Comparison of ENCODE assay signal across 20 mouse cellular contexts in the genomic region with DNA sequence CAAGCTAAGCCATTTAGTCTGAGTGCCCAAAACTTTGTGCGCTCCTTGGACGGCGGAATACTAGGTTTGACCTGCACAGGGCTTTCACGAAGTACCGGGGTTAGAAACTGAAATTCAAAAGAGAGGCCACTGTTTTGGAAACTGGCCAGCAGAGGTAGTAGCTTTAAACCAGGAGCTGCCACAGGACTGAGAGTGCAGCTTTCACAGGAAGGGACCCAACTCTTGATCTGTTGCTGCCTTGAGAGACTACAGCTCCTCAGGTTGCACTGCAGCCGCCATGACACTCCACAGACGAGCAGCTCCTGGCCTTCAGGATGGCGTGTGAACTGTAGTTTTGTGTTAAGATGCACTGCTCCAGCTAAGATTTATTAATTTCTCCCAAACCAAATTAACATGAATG.
DNase-seq lines count a peak whose midpoint lies in the region; ATAC-seq and TF ChIP-seq lines count a peak whose summit lies in the region.
"Had no signal": no experiment of that assay in that cellular context is flagged by ENCODE, and none has a peak within 500 bp of the region (broad histone marks: within the 10 kb centered on the region; RNA-seq: fewer than 3 reads in every experiment).

No protein-coding gene starts in this region.

- no peak for TF ChIP-seq CTCF in kidney, postnatal 0 days (IDR thresholded peaks at IDR 0.05; ENCODE audit: low read depth)

- H3K4me2 ChIP-seq in hindbrain, embryonic 11.5 days (replicated peaks; ENCODE audit: low read depth, low read length), result no peak overlapping the region
- H3K4me2 ChIP-seq in kidney, postnatal 0 days (ENCODE audit: low read length), result no peak overlapping the region
- H3K4me2 ChIP-seq in embryonic facial prominence, embryonic 12.5 days (replicated peaks), result no peak overlapping the region; the same call in 1 of the 2 replicates
- H3K4me2 ChIP-seq in intestine, embryonic 15.5 days (replicated peaks), result no peak overlapping the region
- H3K4me2 ChIP-seq: heart, embryonic 12.5 days; liver, embryonic 13.5 days; midbrain, embryonic 12.5 days; neural tube, embryonic 12.5 days had no signal

- 88% methylated on average over 8 of the region's 8 CpGs for WGBS in hindbrain, embryonic 10.5 days
- 84% methylated on average over 8 of the region's 8 CpGs for WGBS in hindbrain, embryonic 11.5 days
- 60% methylated on average over 8 of the region's 8 CpGs for WGBS in kidney, postnatal 0 days
- WGBS in embryonic facial prominence, embryonic 12.5 days, result 51% methylated on average over 8 of the region's 8 CpGs
- WGBS in intestine, embryonic 15.5 days, result 81% methylated on average over 8 of the region's 8 CpGs

- H3K4me3 ChIP-seq in hindbrain, embryonic 10.5 days, result no peak overlapping the region
- no peak overlapping the region for H3K4me3 ChIP-seq in hindbrain, embryonic 11.5 days (ENCODE audit: low read depth, low read length)
- no peak overlapping the region for H3K4me3 ChIP-seq in kidney, postnatal 0 days (replicated peaks; ENCODE audit: low read depth, low read length)
- no peak overlapping the region for H3K4me3 ChIP-seq in embryonic facial prominence, embryonic 12.5 days
- no peak overlapping the region for H3K4me3 ChIP-seq in intestine, embryonic 15.5 days (replicated peaks)
- H3K4me3 ChIP-seq: heart, embryonic 12.5 days; left cerebral cortex, adult 2 months; liver, embryonic 13.5 days; midbrain, embryonic 12.5 days; neural tube, embryonic 12.5 days had no signal

- no peak overlapping the region for H3K9ac ChIP-seq in hindbrain, embryonic 11.5 days (ENCODE audit: low read depth, low read length)
- H3K9ac ChIP-seq in kidney, postnatal 0 days (ENCODE audit: low read depth, low read length), result no peak overlapping the region
- no peak overlapping the region for H3K9ac ChIP-seq in embryonic facial prominence, embryonic 12.5 days
- no peak overlapping the region for H3K9ac ChIP-seq in intestine, embryonic 15.5 days
- H3K9ac ChIP-seq: heart, embryonic 12.5 days; liver, embryonic 13.5 days; midbrain, embryonic 12.5 days; neural tube, embryonic 12.5 days had no signal

- H3K27me3 ChIP-seq in hindbrain, embryonic 10.5 days (ENCODE audit: insufficient read depth, poor library complexity, severe bottlenecking), result no peaks in the 10 kb centered on the region
- H3K27me3 ChIP-seq in hindbrain, embryonic 11.5 days (ENCODE audit: control insufficient read depth, insufficient read depth, low read length), result no peaks in the 10 kb centered on the region
- no peaks in the 10 kb centered on the region for H3K27me3 ChIP-seq in kidney, postnatal 0 days (ENCODE audit: insufficient read depth, low read length)
- no peaks in the 10 kb centered on the region for H3K27me3 ChIP-seq in embryonic facial prominence, embryonic 12.5 days
- no peaks in the 10 kb centered on the region for H3K27me3 ChIP-seq in intestine, embryonic 15.5 days (replicated peaks)
- H3K27me3 ChIP-seq: heart, embryonic 12.5 days; liver, embryonic 13.5 days; midbrain, embryonic 12.5 days; neural tube, embryonic 12.5 days had no signal

- no peak for DNase-seq in hindbrain, embryonic 10.5 days (ENCODE audit: low spot score)
- DNase-seq in hindbrain, embryonic 11.5 days (ENCODE audit: low spot score), result no peak
- no peak for DNase-seq in kidney, postnatal 0 days (ENCODE audit: low spot score)
- no peak for DNase-seq in kidney, adult 8-10 months
- DNase-seq in adrenal gland, postnatal 36 days, result no peak
- DNase-seq: adrenal gland, adult 2 months; cerebellum, adult 9-11 months; gastrocnemius, postnatal 10 days; heart, adult 11 months; heart, postnatal 14 days; left cerebral cortex, postnatal 4 days; liver, embryonic 13.5 days; right cerebral cortex, postnatal 4 days had no signal

- 0 out of 2 replicates have a peak, but pooled peaks cover 2% of the 10 kb centered on the region for H3K4me1 ChIP-seq in hindbrain, embryonic 10.5 days (replicated peaks)
- no peaks in the 10 kb centered on the region for H3K4me1 ChIP-seq in hindbrain, embryonic 11.5 days (replicated peaks; ENCODE audit: control insufficient read depth, insufficient read depth, low read length)
- H3K4me1 ChIP-seq in kidney, postnatal 0 days (replicated peaks; ENCODE audit: insufficient read depth, low read length), result no peaks in the 10 kb centered on the region; the same call in 1 of the 2 replicates
- peaks cover 22% of the 10 kb centered on the region for H3K4me1 ChIP-seq in embryonic facial prominence, embryonic 12.5 days
- H3K4me1 ChIP-seq in intestine, embryonic 15.5 days (replicated peaks), result no peaks in the 10 kb centered on the region
- H3K4me1 ChIP-seq: heart, embryonic 12.5 days; liver, embryonic 13.5 days; midbrain, embryonic 12.5 days; neural tube, embryonic 12.5 days had no signal

- no peaks in the 10 kb centered on the region for H3K36me3 ChIP-seq in hindbrain, embryonic 10.5 days
- H3K36me3 ChIP-seq in hindbrain, embryonic 11.5 days (ENCODE audit: control insufficient read depth, insufficient read depth, low read length), result no peaks in the 10 kb centered on the region
- H3K36me3 ChIP-seq in kidney, postnatal 0 days (ENCODE audit: insufficient read depth, low read length), result no peaks in the 10 kb centered on the region
- no peaks in the 10 kb centered on the region for H3K36me3 ChIP-seq in embryonic facial prominence, embryonic 12.5 days
- H3K36me3 ChIP-seq in intestine, embryonic 15.5 days, result no peaks in the 10 kb centered on the region
- H3K36me3 ChIP-seq: heart, embryonic 12.5 days; liver, embryonic 13.5 days; midbrain, embryonic 12.5 days; neural tube, embryonic 12.5 days had no signal

- ATAC-seq in hindbrain, embryonic 11.5 days (ENCODE audit: low FRiP score), result no peak
- no peak for ATAC-seq in kidney, postnatal 0 days (replicated peaks; ENCODE audit: low FRiP score, low read depth)
- ATAC-seq in embryonic facial prominence, embryonic 12.5 days (ENCODE audit: insufficient number of reproducible peaks, insufficient read depth, low FRiP score, low TSS enrichment), result no peak
- ATAC-seq in intestine, embryonic 15.5 days, result no peak
- ATAC-seq: CD4-positive, CD25-positive, alpha-beta regulatory T cell, adult 4 months had no signal

- H3K27ac ChIP-seq in hindbrain, embryonic 10.5 days, result 0 out of 2 replicates have a peak overlapping the region, but pooled peaks have one; percentile 43
- no peak overlapping the region for H3K27ac ChIP-seq in hindbrain, embryonic 11.5 days (ENCODE audit: low read depth, low read length)
- 0 out of 2 replicates have a peak overlapping the region, but pooled peaks have one; percentile 13 for H3K27ac ChIP-seq in kidney, postnatal 0 days
- peak overlapping the region; percentile 86 for H3K27ac ChIP-seq in embryonic facial prominence, embryonic 12.5 days
- H3K27ac ChIP-seq in intestine, embryonic 15.5 days, result no peak overlapping the region
- H3K27ac ChIP-seq: left cerebral cortex, adult 2 months; liver, embryonic 13.5 days; midbrain, embryonic 12.5 days; neural tube, embryonic 12.5 days had no signal

- H3K9me3 ChIP-seq in hindbrain, embryonic 10.5 days, result no peaks in the 10 kb centered on the region
- H3K9me3 ChIP-seq in hindbrain, embryonic 11.5 days (ENCODE audit: control insufficient read depth, low read length), result no peaks in the 10 kb centered on the region
- no peaks in the 10 kb centered on the region for H3K9me3 ChIP-seq in kidney, postnatal 0 days (replicated peaks; ENCODE audit: low read length)
- H3K9me3 ChIP-seq in embryonic facial prominence, embryonic 12.5 days, result no peaks in the 10 kb centered on the region
- H3K9me3 ChIP-seq in intestine, embryonic 15.5 days, result no peaks in the 10 kb centered on the region
- H3K9me3 ChIP-seq: heart, embryonic 12.5 days; liver, embryonic 13.5 days; midbrain, embryonic 12.5 days; neural tube, embryonic 12.5 days had no signal

Comparison
In these comparisons a context has a peak if more than half of its experiments do, and no peak if none do; other contexts are left out.
1. H3K27ac ChIP-seq: peak in hindbrain, embryonic 10.5 days (single experiment), kidney, postnatal 0 days (single experiment) and embryonic facial prominence, embryonic 12.5 days (single experiment); none in hindbrain, embryonic 11.5 days (single experiment) and intestine, embryonic 15.5 days (single experiment).